Mouse (Mus musculus): ENCODE measurements around the gene Synrg.

- no peak for TF ChIP-seq GATA1 (IDR thresholded peaks at IDR 0.05; ENCODE audit: low read length)
- no peak for TF ChIP-seq TAL1 (IDR thresholded peaks at IDR 0.05; ENCODE audit: low read length)
Measured at GRCm38 (mm10) chr11:83977810-83978209, 13.6 kb downstream of the Synrg start.

Measured in erythroblast, embryonic 14.5 days (primary cell).